11 mouse cellular contexts compared by ENCODE assay signal in genomic region chr9:29802071-29802705, GRCm38 (mm10).
DNase-seq lines count a peak whose midpoint lies in the region; ATAC-seq lines count a peak whose summit lies in the region.
"Had no signal": no experiment of that assay in that cellular context is flagged by ENCODE, and none has a peak within 500 bp of the region (broad histone marks: within the 10 kb centered on the region; RNA-seq: fewer than 3 reads in every experiment).

No protein-coding gene starts in this region.

- peak; percentile 29 to 53 for DNase-seq in kidney, postnatal 4 days
- no peak for DNase-seq in kidney, adult 8-10 months
- DNase-seq in embryonic facial prominence, embryonic 14.5 days (ENCODE audit: low spot score) = peak; percentile 61
- DNase-seq in left cerebral cortex, postnatal 36 days (ENCODE audit: low spot score in 2 of 2) = peak; percentile 28 to 30
- DNase-seq in natural killer cell, adult 2 months (ENCODE audit: low spot score in 2 of 2) = no peak
- no peak for DNase-seq in heart, postnatal 10 days
- no peak for DNase-seq in ovary, adult 18-20 months (ENCODE audit: low spot score)
- DNase-seq: cerebellum, postnatal 36 days had no signal

- H3K4me3 ChIP-seq in embryonic facial prominence, embryonic 14.5 days (ENCODE audit: low read depth, low read length) = no peak overlapping the region
- H3K4me3 ChIP-seq in neural tube, embryonic 14.5 days (ENCODE audit: low read depth, low read length) = no peak overlapping the region
- H3K4me3 ChIP-seq: intestine, embryonic 15.5 days had no signal

- 31% methylated on average over 12 of the region's 12 CpGs for WGBS in embryonic facial prominence, embryonic 14.5 days
- WGBS in neural tube, embryonic 14.5 days = 11% methylated on average over 12 of the region's 12 CpGs

- intact Hi-C loops in left cerebral cortex, postnatal 36 days (cut with DNase I) = loop anchor here (10.0 kb wide), 1 partner anchor 153 kb away; no protein-coding TSS in a partner anchor
- intact Hi-C loops in heart, postnatal 10 days (cut with DNase I) = no loop called here

- no peaks in the 10 kb centered on the region for H3K4me1 ChIP-seq in embryonic facial prominence, embryonic 14.5 days (ENCODE audit: control insufficient read depth, insufficient read depth, low read length)
- H3K4me1 ChIP-seq in neural tube, embryonic 14.5 days (ENCODE audit: control insufficient read depth, insufficient read depth, low read length) = peaks cover 25% of the 10 kb centered on the region
- H3K4me1 ChIP-seq: intestine, embryonic 15.5 days had no signal

- H3K4me2 ChIP-seq in embryonic facial prominence, embryonic 14.5 days (ENCODE audit: low read depth, low read length) = no peak overlapping the region
- peak overlapping the region; percentile 9; the same call in 1 of the 2 replicates for H3K4me2 ChIP-seq in neural tube, embryonic 14.5 days (ENCODE audit: low read depth, low read length)
- H3K4me2 ChIP-seq: intestine, embryonic 15.5 days had no signal

- no peaks in the 10 kb centered on the region for H3K9me3 ChIP-seq in embryonic facial prominence, embryonic 14.5 days (ENCODE audit: control insufficient read depth, low read length)
- H3K9me3 ChIP-seq in neural tube, embryonic 14.5 days (ENCODE audit: control insufficient read depth, low read length) = no peaks in the 10 kb centered on the region
- H3K9me3 ChIP-seq: intestine, embryonic 15.5 days had no signal

- no peak overlapping the region for H3K9ac ChIP-seq in embryonic facial prominence, embryonic 14.5 days (ENCODE audit: low read depth, low read length)
- no peak overlapping the region; the same call in 1 of the 2 replicates for H3K9ac ChIP-seq in neural tube, embryonic 14.5 days (replicated peaks; ENCODE audit: low read depth, low read length)
- H3K9ac ChIP-seq: intestine, embryonic 15.5 days; liver, embryonic 14.5 days had no signal

- no peaks in the 10 kb centered on the region for H3K27me3 ChIP-seq in embryonic facial prominence, embryonic 14.5 days (replicated peaks; ENCODE audit: control insufficient read depth, insufficient read depth, low read length)
- H3K27me3 ChIP-seq in neural tube, embryonic 14.5 days (ENCODE audit: control insufficient read depth, insufficient read depth, low read length) = 0 out of 2 replicates have a peak, but pooled peaks cover 3% of the 10 kb centered on the region
- H3K27me3 ChIP-seq: intestine, embryonic 15.5 days had no signal

- peak; percentile 75 for ATAC-seq in embryonic facial prominence, embryonic 14.5 days (ENCODE audit: low read depth)
- ATAC-seq in neural tube, embryonic 14.5 days (ENCODE audit: low read depth) = peak; percentile 80
- ATAC-seq: intestine, embryonic 15.5 days had no signal

- no peaks in the 10 kb centered on the region for H3K36me3 ChIP-seq in embryonic facial prominence, embryonic 14.5 days (ENCODE audit: control insufficient read depth, insufficient read depth, low read length)
- no peaks in the 10 kb centered on the region for H3K36me3 ChIP-seq in neural tube, embryonic 14.5 days (ENCODE audit: control insufficient read depth, insufficient read depth, low read length)
- H3K36me3 ChIP-seq: intestine, embryonic 15.5 days had no signal

- no peak overlapping the region for H3K27ac ChIP-seq in embryonic facial prominence, embryonic 14.5 days (replicated peaks; ENCODE audit: low read depth, low read length)
- H3K27ac ChIP-seq in neural tube, embryonic 14.5 days (ENCODE audit: low read depth, low read length) = peak overlapping the region; percentile 69; the same call in 1 of the 2 replicates
- H3K27ac ChIP-seq: intestine, embryonic 15.5 days; liver, embryonic 14.5 days had no signal

Comparison
In these comparisons a context has a peak if more than half of its experiments do, and no peak if none do; other contexts are left out.
1. DNase-seq: peak in kidney, postnatal 4 days (2 of 2), embryonic facial prominence, embryonic 14.5 days (single experiment) and left cerebral cortex, postnatal 36 days (2 of 2); none in kidney, adult 8-10 months (0 of 2), natural killer cell, adult 2 months (0 of 2), heart, postnatal 10 days (0 of 2) and ovary, adult 18-20 months (single experiment).